Mouse (Mus musculus) spleen, adult 2 months (tissue): ENCODE data around the gene Arhgap4. TPM values are rescaled to one million over a fixed set of nuclear protein-coding genes. Genes with fewer than 3 reads are reported as not detected.

Experiments used
- DNase-seq, 2 experiments: peaks; one replicate each; pipeline versions ENCODE4 v3.0.0 to v3.0.0-alpha.2; 2012 to 2021; ENCODE audit warnings: low spot score in 2 of 2, low read depth in 1 of 2
- H3K27ac ChIP-seq: fragments of 200-500 bp; 2 replicates; pipeline ENCODE4 v1.5.1; 2012; ENCODE audit warnings: low read length, inconsistent platforms; ENCODE audit not compliant: insufficient read depth
- H3K27me3 ChIP-seq: fragments of 200-500 bp; 2 replicates; pipeline ENCODE4 v1.6.1; 2012; ENCODE audit warnings: mild to moderate bottlenecking, moderate library complexity, low read length, inconsistent platforms; ENCODE audit not compliant: control insufficient read depth, insufficient read depth
- H3K36me3 ChIP-seq: fragments of 200-500 bp; 2 replicates; pipeline ENCODE4 v1.6.1; 2012; ENCODE audit warnings: mild to moderate bottlenecking, low read length, inconsistent platforms; ENCODE audit not compliant: control insufficient read depth, insufficient read depth
- H3K4me1 ChIP-seq: fragments of 200-500 bp; 2 replicates; pipeline ENCODE4 v1.6.1; 2011; ENCODE audit warnings: inconsistent platforms; ENCODE audit not compliant: control insufficient read depth, insufficient read depth, insufficient read length
- H3K4me3 ChIP-seq: fragments of 200-500 bp; 2 replicates; pipeline ENCODE4 v1.5.1; 2011; ENCODE audit warnings: mild to moderate bottlenecking, inconsistent platforms; ENCODE audit not compliant: insufficient read depth, insufficient read length; ENCODE audit errors: extremely low read depth
- CTCF ChIP-seq: fragments of 200-500 bp; IDR thresholded peaks from 2 replicates; pipeline ENCODE4 v1.5.1; 2011; ENCODE audit warnings: mild to moderate bottlenecking, inconsistent platforms; ENCODE audit not compliant: insufficient read depth, insufficient read length, insufficient replicate concordance; ENCODE audit errors: extremely low read depth
- POLR2A ChIP-seq: fragments of 200-500 bp; IDR thresholded peaks from 2 replicates; pipeline ENCODE4 v1.6.1; 2011; ENCODE audit warnings: low read depth, low read length, inconsistent platforms
- WGBS: fragments of 180-500 bp; shearing (Covaris S2); methylation state at CpG from one replicate; pipeline ENCODE4 v1.1.7; 2018; 5-methylcytosine and 5-hydroxymethylcytosine counted together
- polyA plus RNA-seq: library from polyadenylated mRNA; depleted of rRNA; stranded (reverse); fragments of >200 nt; gene quantifications from 2 replicates; pipeline ENCODE4 v1.2.3, GENCODE M21; 2012

Gene Arhgap4
- polyA plus RNA-seq, 1 experiment: 289 TPM

- Histone ChIP-seq H3K4me1 (no peaks in the 10 kb centered on the region), H3K27me3 (no peaks in the 10 kb centered on the region), H3K36me3 (peaks cover 14% of the 10 kb centered on the region), H3K4me3 (no peak overlapping the region), H3K27ac (no peak overlapping the region)
- WGBS: 83% methylated on average over 2 of the region's 2 CpGs
- no peak for DNase-seq
- TF ChIP-seq POLR2A (no peak), CTCF (no peak)
Measured at GRCm38 (mm10) chrX:73942294-73942693, 20.6 kb upstream of the Arhgap4 start.

DNA sequence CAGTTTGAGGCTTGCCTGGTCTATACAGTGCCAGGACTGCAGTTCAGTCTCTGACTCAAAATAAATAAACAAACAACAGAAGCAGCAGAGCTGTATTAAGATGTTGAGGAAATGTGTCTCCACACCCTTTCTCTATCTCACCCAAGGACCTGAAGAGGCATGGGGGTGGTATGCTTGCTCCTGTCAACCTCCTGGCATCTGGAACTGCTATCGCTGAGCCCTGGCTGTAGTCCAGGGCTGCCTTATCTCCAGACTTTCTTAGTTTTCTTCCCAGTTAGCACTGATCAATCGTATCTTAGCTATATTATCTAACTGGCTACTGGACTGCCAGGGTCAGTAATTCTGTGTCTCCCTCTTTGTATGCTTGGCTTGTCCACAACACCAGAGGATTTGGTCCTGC lies 20.2 kb upstream of the Arhgap4 start:
- no peak for DNase-seq
- Histone ChIP-seq H3K4me3 (no peak overlapping the region), H3K36me3 (peaks cover 14% of the 10 kb centered on the region), H3K4me1 (no peaks in the 10 kb centered on the region), H3K27me3 (no peaks in the 10 kb centered on the region), H3K27ac (no peak overlapping the region)
- WGBS: 77% methylated on average over 2 of the region's 2 CpGs
- TF ChIP-seq POLR2A (no peak), CTCF (no peak)

DNA sequence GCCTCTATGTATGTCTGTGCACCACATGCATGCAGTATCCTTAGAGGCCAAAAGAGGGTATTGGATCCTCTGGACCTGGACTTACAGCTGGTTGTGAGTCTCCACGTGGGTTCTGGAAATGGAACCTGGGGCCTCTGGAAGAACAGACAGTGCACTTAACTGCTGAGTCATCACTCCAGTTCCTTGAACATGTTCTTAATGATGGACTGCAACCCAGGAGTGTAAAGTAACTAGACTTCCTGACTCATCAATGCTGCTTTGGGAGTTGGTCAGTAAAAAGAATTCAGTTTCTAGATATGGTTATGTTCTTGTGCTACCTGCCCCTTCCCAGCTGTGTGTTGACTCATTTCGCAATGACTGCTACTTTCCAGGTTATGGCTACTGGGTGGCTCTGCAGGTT lies 10.2 kb upstream of the Arhgap4 start:
- Histone ChIP-seq H3K4me3 (no peak overlapping the region), H3K27me3 (no peaks in the 10 kb centered on the region), H3K36me3 (no peaks in the 10 kb centered on the region), H3K27ac (no peak overlapping the region), H3K4me1 (no peaks in the 10 kb centered on the region)
- no peak for TF ChIP-seq POLR2A
- no peak for TF ChIP-seq CTCF
- 76% methylated on average over 2 of the region's 2 CpGs for WGBS
- no peak for DNase-seq

- DNase-seq: peak; percentile 53 to 56
- H3K27ac ChIP-seq: no peak within 1 kb of the TSS
Measured at GRCm38 (mm10) chrX:73930402-73931062, 8.9 kb upstream of the Arhgap4 start, which contains the start of gene Renbp. Renbp (minus strand) TSS chrX:73930850.

GRCm38 (mm10) chrX:73922550-73922882 lies 846 bp upstream of the Arhgap4 start:
- peak overlapping the region; percentile 76 for H3K4me3 ChIP-seq
- peaks cover 4% of the 10 kb centered on the region for H3K36me3 ChIP-seq
- no peak for TF ChIP-seq POLR2A
- no peak for TF ChIP-seq CTCF
- no peak for DNase-seq
- 55% methylated on average over 8 of the region's 8 CpGs for WGBS
- no peaks in the 10 kb centered on the region for H3K4me1 ChIP-seq
- no peaks in the 10 kb centered on the region for H3K27me3 ChIP-seq
- peak overlapping the region; percentile 79 for H3K27ac ChIP-seq

More at GRCm38 (mm10) chrX:73930402-73931062, 8.9 kb upstream of the Arhgap4 start, which contains the start of gene Renbp:
- peak within 1 kb of the TSS; percentile 36; the same call in 1 of the 2 replicates for H3K4me3 ChIP-seq
- WGBS: 47% methylated on average over 17 of the region's 17 CpGs
- no peaks in the 10 kb centered on the region for H3K4me1 ChIP-seq
- H3K36me3 ChIP-seq: peaks cover 3% of the 10 kb centered on the region
- H3K27me3 ChIP-seq: no peaks in the 10 kb centered on the region
- TF ChIP-seq POLR2A (no peak), CTCF (no peak)

DNA sequence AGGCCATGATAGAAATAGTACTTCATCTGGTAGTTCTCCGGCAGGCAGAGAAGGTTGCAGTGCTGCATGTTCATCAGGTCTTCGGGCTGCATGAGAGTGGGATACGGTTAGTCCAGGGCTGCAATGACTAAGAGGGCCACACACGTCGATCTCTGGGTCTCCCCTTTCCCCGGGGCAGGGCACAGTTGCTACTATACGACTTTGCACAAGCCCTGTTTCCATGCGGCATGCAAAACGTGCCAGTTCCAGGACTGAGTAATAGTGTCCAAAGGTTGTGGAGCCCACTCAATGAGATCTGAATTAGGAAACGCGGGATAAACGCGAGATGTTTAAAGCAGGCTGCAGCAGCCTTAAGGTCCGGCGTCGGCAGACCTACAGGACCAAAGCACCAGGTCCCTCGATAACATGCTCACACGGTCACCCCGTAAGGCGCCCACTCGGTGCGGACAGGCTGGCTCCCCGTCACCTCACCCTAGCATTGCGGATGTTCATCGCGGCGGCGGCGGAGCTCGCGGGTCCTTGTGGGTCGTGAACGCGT lies 316 bp downstream of the Arhgap4 start:
- WGBS: 27% methylated on average over 34 of the region's 34 CpGs
- Histone ChIP-seq H3K36me3 (peaks cover 6% of the 10 kb centered on the region), H3K4me3 (peak overlapping the region; percentile 87), H3K27ac (peak overlapping the region; percentile 75), H3K4me1 (no peaks in the 10 kb centered on the region), H3K27me3 (no peaks in the 10 kb centered on the region)
- TF ChIP-seq POLR2A (no peak), CTCF (no peak)
- no peak for DNase-seq

GRCm38 (mm10) chrX:73918631-73919030 lies 3.0 kb downstream of the Arhgap4 start:
- Histone ChIP-seq H3K27ac (no peak overlapping the region), H3K4me3 (no peak overlapping the region), H3K27me3 (no peaks in the 10 kb centered on the region), H3K36me3 (peaks cover 3% of the 10 kb centered on the region; the same call in 1 of the 2 replicates), H3K4me1 (peaks cover 3% of the 10 kb centered on the region; the same call in 1 of the 2 replicates)
- WGBS: 84% methylated on average over 5 of the region's 5 CpGs
- DNase-seq: no peak
- TF ChIP-seq POLR2A (no peak), CTCF (no peak)
